Mouse (Mus musculus): Measurements from ENCODE around the gene Dirc2.

- TF ChIP-seq CHD2 (IDR thresholded peaks at IDR 0.05; ENCODE audit: low read depth, low read length): no peak
- TF ChIP-seq ZC3H11A (IDR thresholded peaks at IDR 0.05; ENCODE audit: borderline replicate concordance, low read depth, low read length): no peak
- no peak for TF ChIP-seq MAFK (IDR thresholded peaks at IDR 0.05; ENCODE audit: insufficient read depth, low read depth, low read length)
These were observed 12.5 kb upstream of the Dirc2 start for GRCm38 (mm10) chr16:35781651-35782050.

Data from ES-E14 (cell line).